Mouse (Mus musculus) natural killer cell, adult 2 months (primary cell): ENCODE results near the gene Sirt2.

Experiments
- DNase-seq, 2 experiments: peaks; one replicate each; pipeline ENCODE4 v3.0.0; 2022; ENCODE audit warnings: low spot score in 2 of 2

Sirt2 gene

DNA sequence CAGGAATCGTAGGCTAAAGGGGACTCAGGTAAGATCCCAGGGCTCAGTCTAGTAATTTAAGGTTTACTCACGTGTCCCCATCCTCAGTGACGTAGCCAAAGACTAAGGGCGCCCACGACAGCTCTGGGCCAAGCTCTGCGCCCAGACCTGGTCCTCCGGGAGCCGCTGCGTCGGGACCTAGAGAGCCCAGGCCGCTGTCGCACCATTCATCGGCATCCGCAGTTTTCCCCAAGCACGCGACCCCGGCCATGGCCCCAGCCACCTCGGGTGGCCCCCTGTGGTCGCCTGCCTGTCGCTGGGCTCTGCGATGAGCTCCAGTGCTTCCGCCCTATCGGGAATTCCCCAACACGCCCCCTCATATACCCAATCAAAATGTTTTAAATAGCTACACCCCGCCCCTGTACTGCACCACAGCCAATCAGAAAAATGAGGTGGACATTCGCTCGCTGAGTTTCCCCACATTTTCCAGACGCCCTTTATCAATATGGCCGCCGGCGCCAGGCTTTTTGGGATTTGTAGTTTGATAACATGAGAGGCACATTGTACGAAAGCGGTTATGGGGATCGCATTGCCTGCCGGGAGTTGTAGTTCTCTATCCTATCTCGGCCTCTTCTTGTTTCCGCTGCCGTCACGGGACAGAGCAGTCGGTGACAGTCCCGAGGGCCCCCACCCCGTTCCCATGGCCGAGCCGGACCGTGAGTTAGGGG is at the start of gene Sirt2:
Gene Sirt2, plus strand, starts transcription at position 563 of the 707 bp plus-strand sequence.
- peak; percentile 98 to 99 for DNase-seq

DNA sequence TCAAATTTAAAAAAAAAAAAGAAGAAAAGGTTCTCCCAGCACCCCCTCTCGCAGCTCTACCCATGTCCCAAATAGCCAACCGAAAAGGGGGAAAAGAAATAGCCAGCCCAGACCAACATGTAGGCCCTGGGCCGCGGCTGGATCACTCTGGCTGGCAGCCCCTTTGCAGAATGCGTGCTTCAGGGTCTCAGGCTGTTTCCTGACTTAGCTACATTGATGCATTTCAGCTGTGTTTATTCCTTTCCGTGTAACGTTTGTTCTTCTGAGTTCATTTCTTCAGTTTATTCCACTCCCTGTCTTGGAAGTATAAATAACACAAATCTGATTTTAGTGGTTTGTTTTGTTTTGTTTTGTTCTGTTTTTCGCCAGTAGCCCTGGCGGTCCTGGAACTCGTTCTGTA is 48.8 kb upstream of the Sirt2 start:
- DNase-seq = no peak

DNA sequence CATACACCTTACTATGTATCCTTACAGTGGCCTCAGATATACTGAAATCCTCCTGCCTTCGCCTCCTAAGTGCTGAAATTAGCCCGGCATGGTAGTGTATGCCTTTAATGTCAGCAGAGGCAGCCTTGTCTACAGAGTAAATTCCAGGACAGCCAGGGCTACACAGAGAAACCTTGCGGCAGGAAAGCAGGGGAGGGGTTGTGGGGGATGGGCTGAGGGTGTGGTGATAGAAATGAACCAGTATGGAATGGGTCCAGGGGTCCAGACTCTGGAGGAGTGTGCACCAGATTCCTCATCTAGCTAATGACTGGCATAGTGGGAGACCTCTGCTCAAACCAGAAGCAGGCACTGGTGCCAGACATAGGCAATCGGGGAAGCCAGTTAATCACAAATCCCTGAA is 47.4 kb upstream of the Sirt2 start:
- DNase-seq = no peak

GRCm38 (mm10) chr7:28719650-28720049 is 46.9 kb upstream of the Sirt2 start:
- DNase-seq = no peak

DNA sequence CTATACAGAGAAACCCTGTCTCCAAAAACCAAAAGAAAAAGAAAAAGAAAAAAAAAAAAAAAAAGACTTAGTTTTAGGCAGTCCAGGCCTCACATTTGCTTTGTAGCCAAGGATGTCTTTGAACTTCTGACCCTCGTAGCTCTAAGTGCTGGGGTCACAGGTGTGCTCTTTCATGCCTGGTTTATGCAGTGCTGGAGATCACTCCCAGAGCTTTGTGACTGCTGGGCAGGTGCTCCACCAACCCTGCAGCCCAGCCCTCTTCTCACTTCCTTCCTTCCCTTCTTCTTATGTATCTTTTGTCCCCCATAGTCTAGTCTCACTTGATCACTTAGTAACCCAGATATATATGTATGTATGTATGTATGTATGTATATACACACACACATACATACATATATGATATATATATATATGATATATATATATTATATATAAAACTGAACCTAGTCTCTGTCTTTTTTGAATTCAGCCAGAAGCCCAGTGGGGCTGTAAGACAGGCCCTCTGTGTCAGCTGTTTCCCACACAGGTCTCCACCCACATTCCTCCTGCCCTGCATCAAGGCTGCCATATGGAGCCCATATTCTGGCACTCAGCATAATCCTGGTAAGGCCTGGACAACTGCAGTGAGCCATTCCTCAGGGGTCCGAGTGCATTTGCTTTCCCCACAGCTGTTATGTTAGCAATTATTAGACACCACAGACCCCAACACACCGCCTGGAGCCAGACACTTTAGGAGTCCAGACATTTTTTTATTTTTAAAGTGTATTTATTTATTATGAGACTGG is 45.6 kb upstream of the Sirt2 start:
- no peak for DNase-seq

GRCm38 (mm10) chr7:28722079-28722478 is 44.5 kb upstream of the Sirt2 start:
- DNase-seq = no peak

GRCm38 (mm10) chr7:28724613-28725012 is 41.9 kb upstream of the Sirt2 start:
- DNase-seq = no peak

DNA sequence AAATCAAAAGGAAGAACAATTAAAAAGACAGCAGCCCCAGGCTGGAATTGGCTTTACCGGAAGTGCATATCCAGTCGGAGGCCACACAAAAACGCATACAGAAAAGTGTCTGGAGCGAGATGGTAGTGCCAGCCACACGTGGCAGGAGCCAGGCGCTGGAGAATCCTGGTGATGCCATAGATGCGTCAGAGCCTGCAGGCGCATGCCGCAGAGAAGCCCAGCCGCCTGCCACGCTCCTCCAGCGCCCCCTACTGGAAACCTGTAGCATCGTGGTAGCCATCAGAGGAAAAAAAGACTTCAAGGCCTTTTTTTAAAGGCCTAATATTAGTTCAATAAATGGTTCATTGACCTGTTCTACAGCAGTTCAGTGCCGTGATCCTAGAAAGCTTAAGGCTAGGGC is 39.9 kb upstream of the Sirt2 start:
- DNase-seq = peak; percentile 67 to 73

DNA sequence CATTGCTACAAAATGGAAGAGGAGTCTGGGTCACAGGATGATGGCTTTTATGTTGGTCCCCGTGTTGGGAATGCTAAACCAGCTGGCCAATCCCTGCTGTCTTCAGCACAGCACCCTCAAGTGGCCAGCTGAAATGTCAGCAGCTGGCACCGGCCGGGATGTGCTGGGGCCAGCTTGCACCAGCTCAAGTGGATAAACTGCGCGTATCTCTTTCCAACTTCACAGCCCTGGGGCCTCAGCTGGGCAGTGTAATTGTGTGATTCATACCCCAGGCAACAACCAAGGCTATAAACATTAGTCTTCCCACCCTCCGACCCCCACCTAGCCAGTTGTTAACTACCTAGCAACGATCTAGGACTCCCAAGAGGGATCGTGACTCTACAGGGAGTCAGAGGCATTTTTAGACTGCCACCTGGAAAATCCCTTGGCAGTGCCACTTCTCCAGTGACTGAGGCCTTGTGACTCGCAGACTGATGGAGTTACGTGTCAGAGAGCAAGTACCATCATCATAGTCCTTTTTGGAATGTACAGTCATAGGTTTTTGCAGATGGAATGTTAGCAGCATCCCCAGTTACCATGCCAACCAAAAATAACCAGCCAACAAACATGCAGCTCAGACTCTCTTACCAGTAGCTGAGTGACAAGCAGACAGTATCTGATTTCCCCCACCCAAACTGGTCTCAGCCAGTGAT is 38.7 kb upstream of the Sirt2 start:
- DNase-seq = no peak

- DNase-seq = peak; percentile 33 to 55
These were observed 34.0 kb upstream of the Sirt2 start for GRCm38 (mm10) chr7:28732341-28733142.

DNA sequence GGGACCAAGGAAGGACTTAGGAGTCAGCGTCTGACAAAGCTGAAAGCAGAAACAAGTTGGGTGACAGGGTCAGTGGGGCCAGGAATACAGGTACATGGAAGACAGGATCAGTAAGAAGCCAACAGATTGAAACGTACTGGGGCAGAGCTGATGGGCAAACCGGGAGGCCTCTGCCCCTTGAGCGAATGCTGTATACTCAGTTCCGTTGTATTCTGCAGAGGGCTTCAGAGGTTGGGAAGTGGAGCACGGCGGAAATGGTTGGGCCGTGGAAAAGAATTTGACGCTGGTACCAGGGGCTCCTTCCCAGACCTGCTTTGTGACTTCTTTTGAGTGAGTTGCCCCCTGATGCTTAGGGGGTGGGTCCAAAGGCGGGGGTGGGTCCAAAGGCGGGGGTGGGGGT is 33.3 kb upstream of the Sirt2 start:
- no peak for DNase-seq

GRCm38 (mm10) chr7:28735701-28736100 is 30.8 kb upstream of the Sirt2 start:
- DNase-seq = no peak

GRCm38 (mm10) chr7:28739829-28740228 is 26.7 kb upstream of the Sirt2 start:
- DNase-seq = no peak

DNA sequence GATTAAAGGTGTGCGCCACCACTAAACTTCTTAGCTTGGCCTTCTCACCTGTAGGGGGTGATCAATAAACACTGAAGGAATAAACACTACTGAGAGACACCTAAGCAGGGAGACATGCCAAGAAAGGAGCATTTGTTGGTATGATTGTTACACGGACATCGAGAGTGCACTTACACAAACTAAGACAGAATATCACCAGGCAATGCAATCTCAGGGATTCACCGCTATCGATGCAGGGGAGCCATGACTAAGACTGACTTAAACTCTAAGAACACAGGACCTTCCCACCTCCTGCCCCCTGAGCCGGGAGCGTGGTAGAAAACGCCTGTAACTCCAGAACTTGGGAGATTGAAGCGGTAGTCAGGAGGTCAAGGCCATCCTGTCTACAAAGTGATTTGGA is 25.6 kb upstream of the Sirt2 start:
- DNase-seq = no peak

- DNase-seq = no peak
These were observed 25.2 kb upstream of the Sirt2 start for GRCm38 (mm10) chr7:28741368-28741708.

DNA sequence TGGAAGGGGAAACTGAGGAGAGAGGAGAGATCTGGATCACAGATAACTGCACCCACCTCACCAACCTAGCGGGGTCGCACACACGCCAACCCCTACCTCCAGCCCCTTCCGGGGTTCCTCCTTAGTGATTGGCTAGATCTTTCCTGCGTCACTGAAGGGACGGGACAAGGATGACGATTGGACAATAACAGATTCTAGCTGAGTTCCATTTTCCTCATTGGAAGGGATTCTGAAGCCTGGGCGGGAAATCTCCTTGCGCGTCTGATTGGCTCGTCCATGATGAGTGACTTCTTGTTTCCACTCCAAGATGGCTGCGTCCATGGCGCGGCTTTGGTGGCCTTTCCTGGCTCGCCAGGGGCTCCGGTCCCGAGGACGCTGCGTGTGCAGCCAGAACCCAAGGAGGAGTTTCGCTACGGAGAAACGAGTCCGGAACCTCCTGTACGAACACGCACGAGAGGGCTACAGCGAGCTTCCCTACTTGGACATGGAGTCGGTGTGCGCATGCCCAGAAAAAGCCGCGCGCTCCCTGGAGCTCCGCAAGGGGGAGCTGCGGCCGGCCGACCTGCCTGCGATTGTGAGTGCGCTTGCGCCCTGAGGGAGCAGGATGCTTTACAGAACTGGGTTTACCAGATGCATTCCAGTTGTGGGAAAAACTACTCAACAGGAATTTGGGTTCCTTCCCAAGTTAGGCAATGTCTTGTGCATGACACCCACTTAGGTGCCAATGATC is 24.7 kb upstream of the Sirt2 start, which contains the start of the genes Mrps12 and Sars2:
Gene Mrps12, minus strand, starts transcription at position 112 of the 730 bp plus-strand sequence.
Gene Sars2, plus strand, starts transcription at position 284 of the 730 bp plus-strand sequence.
- peak; percentile 96 to 97 for DNase-seq

- no peak for DNase-seq
These were observed 16.6 kb upstream of the Sirt2 start for GRCm38 (mm10) chr7:28749935-28750334.

DNA sequence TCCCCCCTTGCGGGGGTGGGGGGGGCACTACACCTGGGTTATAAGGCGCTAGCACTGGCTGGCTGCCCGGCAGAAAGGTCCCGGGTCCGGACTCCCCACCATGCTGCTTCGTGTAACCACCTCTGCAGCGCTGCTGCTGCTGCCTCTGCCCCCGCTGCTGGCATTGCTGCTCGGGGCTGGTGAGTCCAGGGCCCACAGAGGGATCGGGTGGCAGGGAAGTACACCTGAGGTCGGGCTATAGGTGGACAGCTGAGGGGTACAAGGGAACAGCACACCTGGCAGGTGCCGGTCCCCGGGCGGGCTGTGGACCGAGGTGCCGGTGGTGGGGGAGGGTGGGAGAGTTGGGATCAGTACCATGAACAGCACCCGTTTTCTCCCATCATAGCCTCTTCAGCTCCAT is 10.5 kb upstream of the Sirt2 start, which contains the start of gene Ccer2:
Gene Ccer2, plus strand, starts transcription at position 96 of the 400 bp plus-strand sequence.
- DNase-seq = no peak

GRCm38 (mm10) chr7:28758623-28759022 is 7.9 kb upstream of the Sirt2 start:
- no peak for DNase-seq

DNA sequence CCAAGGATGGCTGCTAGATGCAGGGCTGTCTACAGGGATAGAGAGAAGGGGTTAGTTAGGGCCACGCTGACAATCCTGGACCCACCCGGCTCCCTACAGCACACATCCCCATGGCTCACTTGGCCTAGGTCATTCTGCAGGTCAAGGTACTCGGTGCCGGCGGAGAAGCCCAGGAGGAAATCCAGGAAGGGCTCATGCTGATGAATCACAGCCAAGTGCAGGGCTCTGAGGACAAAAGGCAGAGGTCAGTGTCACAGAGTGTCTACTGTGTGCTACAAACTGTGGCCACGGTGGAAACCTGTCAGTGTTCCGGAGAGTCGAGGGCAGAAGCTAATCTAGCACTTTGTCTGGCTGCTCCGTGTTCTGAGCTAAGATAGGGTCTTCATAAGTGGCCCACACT is 4.6 kb upstream of the Sirt2 start:
- DNase-seq = no peak

GRCm38 (mm10) chr7:28765211-28765610 is 1.3 kb upstream of the Sirt2 start:
- no peak for DNase-seq
